Mouse (Mus musculus) lung, postnatal 10 days (tissue): ENCODE data around the gene Cdca3.
"Not testable (repeated sequence)": the region's sequence is repeated elsewhere in the genome, so short reads cannot be mapped to it uniquely, and the experiment has no call there.

Experiments used
- DNase-seq: peaks from one replicate; pipeline ENCODE4 v3.0.0; 2021

Cdca3 gene

GRCm38 (mm10) chr6:124828868-124829798, at the start of gene Cdca3, which contains the start of gene Usp5:
Gene Cdca3, plus strand, starts transcription at chr6:124829547.
Gene Usp5, minus strand, starts transcription at chr6:124829484.
- peak; percentile 100 for DNase-seq

GRCm38 (mm10) chr6:124779984-124780416, 49.3 kb upstream of the Cdca3 start:
- DNase-seq = no peak

- DNase-seq = no peak
Observed at GRCm38 (mm10) chr6:124780917-124781316, 48.4 kb upstream of the Cdca3 start.

GRCm38 (mm10) chr6:124782436-124782835, 46.9 kb upstream of the Cdca3 start:
- DNase-seq = peak; percentile 64

- DNase-seq = no peak
Observed at GRCm38 (mm10) chr6:124786756-124787420, 42.5 kb upstream of the Cdca3 start.

- DNase-seq = no peak
Observed at GRCm38 (mm10) chr6:124787722-124788121, 41.6 kb upstream of the Cdca3 start.

GRCm38 (mm10) chr6:124789519-124789918, 39.8 kb upstream of the Cdca3 start:
- DNase-seq = no peak

GRCm38 (mm10) chr6:124790121-124790520, 39.2 kb upstream of the Cdca3 start:
- DNase-seq = no peak

- DNase-seq = no peak
Observed at GRCm38 (mm10) chr6:124791911-124792310, 37.4 kb upstream of the Cdca3 start.

GRCm38 (mm10) chr6:124795781-124796180, 33.6 kb upstream of the Cdca3 start:
- no peak for DNase-seq

- no peak for DNase-seq
Observed at GRCm38 (mm10) chr6:124796200-124796599, 33.1 kb upstream of the Cdca3 start.

GRCm38 (mm10) chr6:124802400-124802799, 26.9 kb upstream of the Cdca3 start:
- not testable (repeated sequence) for DNase-seq

GRCm38 (mm10) chr6:124803061-124803460, 26.3 kb upstream of the Cdca3 start:
- DNase-seq = no peak

GRCm38 (mm10) chr6:124803691-124804090, 25.7 kb upstream of the Cdca3 start:
- DNase-seq = not testable (repeated sequence)

- no peak for DNase-seq
Observed at GRCm38 (mm10) chr6:124804341-124804740, 25.0 kb upstream of the Cdca3 start.

- DNase-seq = peak; percentile 97
Observed at GRCm38 (mm10) chr6:124805341-124806321, 23.7 kb upstream of the Cdca3 start.

GRCm38 (mm10) chr6:124806446-124807140, 22.8 kb upstream of the Cdca3 start:
- no peak for DNase-seq

- no peak for DNase-seq
Observed at GRCm38 (mm10) chr6:124807366-124807765, 22.0 kb upstream of the Cdca3 start.

- DNase-seq = no peak
Observed at GRCm38 (mm10) chr6:124807986-124808357, 21.4 kb upstream of the Cdca3 start.

- DNase-seq = peak; percentile 87
Observed at GRCm38 (mm10) chr6:124808358-124809012, 20.9 kb upstream of the Cdca3 start, which contains the start of gene Spsb2. Gene Spsb2, plus strand, starts transcription at chr6:124808661.

GRCm38 (mm10) chr6:124809052-124809774, 20.1 kb upstream of the Cdca3 start:
- peak; percentile 93 for DNase-seq
